ENCODE assay signal across 17 mouse cellular contexts in the genomic region with DNA sequence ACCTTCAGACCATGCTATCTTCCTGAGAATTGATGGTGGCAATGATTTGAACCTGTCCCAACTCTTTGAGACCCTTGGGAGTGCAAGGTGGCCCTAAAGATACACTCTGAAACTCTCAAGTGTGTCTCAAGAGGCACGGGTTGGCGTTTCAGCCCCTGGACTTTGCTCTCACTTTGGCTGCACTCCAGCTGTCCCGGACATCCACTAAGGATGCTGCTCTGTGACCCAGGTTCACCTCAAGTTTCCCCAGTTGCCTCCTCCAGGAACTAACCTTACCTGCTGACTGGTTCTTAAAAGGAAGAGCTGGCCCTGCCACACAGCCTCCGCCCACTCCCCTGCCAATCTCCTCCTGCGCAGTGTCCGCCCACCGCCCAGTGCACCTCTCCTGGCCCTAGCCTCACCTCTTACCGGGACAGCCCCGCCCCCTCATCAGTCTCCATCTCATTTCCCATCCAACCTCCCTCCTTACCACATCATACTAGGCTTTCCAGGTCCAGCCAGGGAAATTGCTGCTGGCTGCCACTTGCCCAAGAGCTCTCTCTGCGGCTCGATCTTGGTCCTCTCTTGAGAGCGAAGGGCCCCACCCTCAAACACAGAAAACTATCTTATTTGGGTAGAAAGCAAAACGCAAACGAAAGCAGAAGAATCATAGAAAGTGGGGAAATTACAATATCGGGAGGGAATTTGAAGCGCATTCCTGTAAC.
A peak's percentile ranks its signal among the peaks of the same experiment; 100 is the strongest.
DNase-seq lines count a peak whose midpoint lies in the region; TF ChIP-seq lines count a peak whose summit lies in the region.
"Had no signal": no experiment of that assay in that cellular context is flagged by ENCODE, and none has a peak within 500 bp of the region (broad histone marks: within the 10 kb centered on the region; RNA-seq: fewer than 3 reads in every experiment).

No protein-coding gene starts in this region.

- peak overlapping the region; percentile 27 for H3K4me3 ChIP-seq in testis, adult 2 months (ENCODE audit: control insufficient read depth, low read depth, low read length)
- H3K4me3 ChIP-seq in forebrain, embryonic 10.5 days, result no peak overlapping the region
- H3K4me3 ChIP-seq: embryonic facial prominence, embryonic 13.5 days; lung, embryonic 15.5 days had no signal

- 64% methylated on average over 16 of the region's 16 CpGs for WGBS in forebrain, embryonic 10.5 days

- H3K27ac ChIP-seq in testis, adult 2 months (ENCODE audit: control insufficient read depth, insufficient read depth, low read depth, low read length), result no peak overlapping the region
- no peak overlapping the region for H3K27ac ChIP-seq in forebrain, embryonic 10.5 days
- H3K27ac ChIP-seq: embryonic facial prominence, embryonic 13.5 days; hindbrain, embryonic 14.5 days; liver, embryonic 14.5 days; lung, embryonic 15.5 days; macrophage had no signal

- DNase-seq in cerebellum, adult 11-12 months, result peak; percentile 11
- no peak for DNase-seq in cerebellum, postnatal 10 days
- DNase-seq in testis, postnatal 14 days (ENCODE audit: low spot score), result no peak
- DNase-seq in kidney, postnatal 25 days, result peak; percentile 75 to 85
- DNase-seq in right cerebral cortex, postnatal 36 days (ENCODE audit: low spot score in 2 of 2), result no peak
- DNase-seq in cerebellum, adult 9-10 months, result no peak
- no peak for DNase-seq in forebrain, embryonic 10.5 days (ENCODE audit: extremely low spot score, low spot score)
- DNase-seq: cerebellum, adult 9-11 months; heart, postnatal 36 days; layer of hippocampus, postnatal 36 days; retina, postnatal 1 day had no signal

- no peak for TF ChIP-seq CTCF in testis, adult 2 months (IDR thresholded peaks at IDR 0.05; ENCODE audit: control insufficient read depth, insufficient read depth, insufficient replicate concordance, low read depth, low read length)

- H3K4me1 ChIP-seq in testis, adult 2 months (ENCODE audit: control insufficient read depth, insufficient read depth, low read length), result no peaks in the 10 kb centered on the region
- no peaks in the 10 kb centered on the region for H3K4me1 ChIP-seq in forebrain, embryonic 10.5 days
- H3K4me1 ChIP-seq: embryonic facial prominence, embryonic 13.5 days; lung, embryonic 15.5 days had no signal

- no peaks in the 10 kb centered on the region for H3K9me3 ChIP-seq in forebrain, embryonic 10.5 days
- H3K9me3 ChIP-seq: embryonic facial prominence, embryonic 13.5 days; lung, embryonic 15.5 days had no signal

- no peaks in the 10 kb centered on the region for H3K36me3 ChIP-seq in testis, adult 2 months (ENCODE audit: control insufficient read depth, insufficient read depth, low read length)
- no peaks in the 10 kb centered on the region for H3K36me3 ChIP-seq in forebrain, embryonic 10.5 days (replicated peaks)
- H3K36me3 ChIP-seq: embryonic facial prominence, embryonic 13.5 days; lung, embryonic 15.5 days had no signal

- no peak for TF ChIP-seq POLR2A in testis, adult 2 months (IDR thresholded peaks at IDR 0.05; ENCODE audit: control insufficient read depth, low read depth, low read length)

- no peaks in the 10 kb centered on the region for H3K27me3 ChIP-seq in testis, adult 2 months (ENCODE audit: control insufficient read depth, insufficient read depth, low read length)
- H3K27me3 ChIP-seq in forebrain, embryonic 10.5 days (ENCODE audit: poor library complexity, severe bottlenecking), result no peaks in the 10 kb centered on the region
- H3K27me3 ChIP-seq: embryonic facial prominence, embryonic 13.5 days; lung, embryonic 15.5 days had no signal

Comparison
In these comparisons a context has a peak if more than half of its experiments do, and no peak if none do; other contexts are left out.
1. DNase-seq: peak in cerebellum, adult 11-12 months (single experiment) and kidney, postnatal 25 days (2 of 2); none in cerebellum, postnatal 10 days (0 of 2), testis, postnatal 14 days (single experiment), right cerebral cortex, postnatal 36 days (0 of 2), cerebellum, adult 9-10 months (single experiment) and forebrain, embryonic 10.5 days (single experiment).